Mouse (Mus musculus): ENCODE measurements around the gene Retreg1. TPM values are rescaled to one million over a fixed set of nuclear protein-coding genes. Genes with fewer than 3 reads are reported as not detected.

The Retreg1 gene
- total and polyA plus RNA-seq, 3 experiments: 17.5 to 28.7 (median 19.0) TPM

DNA sequence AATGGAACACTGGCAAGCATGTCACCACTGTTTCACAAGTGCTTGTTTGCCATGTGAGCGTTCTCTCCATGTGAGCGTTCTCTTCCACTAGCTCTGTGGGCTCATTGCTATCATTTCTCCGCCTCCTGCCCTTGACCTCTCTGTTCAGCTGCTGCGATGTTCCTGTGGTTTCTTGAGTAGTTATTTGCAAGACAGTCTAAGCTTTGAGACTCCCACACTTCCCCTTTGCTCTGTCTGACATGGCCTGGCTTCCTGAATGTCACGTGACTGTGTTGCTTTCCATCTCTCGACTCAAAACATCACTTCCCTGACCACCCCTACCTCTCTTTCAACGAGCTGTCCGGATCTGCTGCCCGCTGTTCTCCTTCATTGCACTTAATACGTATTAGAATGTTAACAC lies 14.5 kb upstream of the Retreg1 start (continued):
- TF ChIP-seq MYC (IDR thresholded peaks at IDR 0.05; ENCODE audit: low read depth, low read length) (0 out of 2 replicates have a peak, but pooled peaks have one; percentile 34), BHLHE40 (IDR thresholded peaks at IDR 0.05; ENCODE audit: low read depth, low read length) (peak; percentile 88), CTCF (conservative IDR thresholded peaks at IDR 0.05 in 1 of 2, IDR thresholded peaks at IDR 0.05 in 1 of 2; ENCODE audit: low read depth in 2 of 2, low read length in 2 of 2) (no peak), ZKSCAN1 (IDR thresholded peaks at IDR 0.05; ENCODE audit: borderline replicate concordance, low read depth, low read length) (no peak)

GRCm38 (mm10) chr15:25830426-25830825 lies 12.6 kb upstream of the Retreg1 start:
- dilution Hi-C loops (cut with MboI; ENCODE audit: extremely low pct_ligation_motif_present, extremely low pct_unique_long_range_greater_than_20kb, low sequenced_read_pairs) (no loop called here), in situ Hi-C loops (cut with MboI; ENCODE audit: low pct_ligation_motif_present, low pct_unique_long_range_greater_than_20kb, low sequenced_read_pairs) (no loop called here)
- Histone ChIP-seq H3K27me3 (replicated peaks) (no peaks in the 10 kb centered on the region), H3K4me2 (ENCODE audit: insufficient read depth, low read depth, poor library complexity, severe bottlenecking) (no peak overlapping the region), H3K9ac (ENCODE audit: insufficient read depth, low read depth) (no peak overlapping the region), H3K4me3 (replicated peaks in 1 of 3; ENCODE audit: low read depth in 2 of 3, low read length in 2 of 3, poor library complexity in 1 of 3) (no peak overlapping the region), H3K4me1 (ENCODE audit: control insufficient read depth in 1 of 2, insufficient read depth in 2 of 2) (peaks cover 12 to 37% of the 10 kb centered on the region in 2 experiments), H3K79me2 (replicated peaks; ENCODE audit: control insufficient read depth, extremely low read depth, insufficient read depth, poor library complexity, severe bottlenecking) (no peaks in the 10 kb centered on the region), H3K9me3 (replicated peaks; ENCODE audit: low read length) (peaks cover 2% of the 10 kb centered on the region), H3K27ac (ENCODE audit: insufficient read depth, low read depth) (no peak overlapping the region), H3K36me3 (replicated peaks in 1 of 2; ENCODE audit: control insufficient read depth in 1 of 2, insufficient read depth in 1 of 2, low read length in 1 of 2) (no peaks in the 10 kb centered on the region)
- DNase-seq (ENCODE audit: extremely low read depth): peak; percentile 51
- TF ChIP-seq NELFE (IDR thresholded peaks at IDR 0.05; ENCODE audit: low read depth, low read length) (no peak), CHD2 (IDR thresholded peaks at IDR 0.05; ENCODE audit: low read length) (no peak), UBTF (IDR thresholded peaks at IDR 0.05; ENCODE audit: low read depth, low read length) (no peak), JUN (IDR thresholded peaks at IDR 0.05; ENCODE audit: insufficient read depth, low read depth, low read length) (peak; percentile 84), HCFC1 (IDR thresholded peaks at IDR 0.05; ENCODE audit: low read depth, low read length) (no peak), POLR2AphosphoS2 (IDR thresholded peaks at IDR 0.05; ENCODE audit: low read depth, low read length) (no peak), JUND (conservative IDR thresholded peaks at IDR 0.05; ENCODE audit: low read depth, low read length) (peak; percentile 75), EP300 (IDR thresholded peaks at IDR 0.05; ENCODE audit: low read length) (peak; percentile 62; the same call in 1 of the 2 replicates), MYC (IDR thresholded peaks at IDR 0.05; ENCODE audit: low read depth, low read length) (no peak), MAX (IDR thresholded peaks at IDR 0.05; ENCODE audit: low read length) (no peak), MEF2A (IDR thresholded peaks at IDR 0.05; ENCODE audit: borderline replicate concordance, low read depth, low read length) (peak; percentile 66; the same call in 1 of the 2 replicates), BHLHE40 (IDR thresholded peaks at IDR 0.05; ENCODE audit: low read depth, low read length) (no peak), ETS1 (conservative IDR thresholded peaks at IDR 0.05; ENCODE audit: low read depth, low read length) (peak; percentile 56)

DNA sequence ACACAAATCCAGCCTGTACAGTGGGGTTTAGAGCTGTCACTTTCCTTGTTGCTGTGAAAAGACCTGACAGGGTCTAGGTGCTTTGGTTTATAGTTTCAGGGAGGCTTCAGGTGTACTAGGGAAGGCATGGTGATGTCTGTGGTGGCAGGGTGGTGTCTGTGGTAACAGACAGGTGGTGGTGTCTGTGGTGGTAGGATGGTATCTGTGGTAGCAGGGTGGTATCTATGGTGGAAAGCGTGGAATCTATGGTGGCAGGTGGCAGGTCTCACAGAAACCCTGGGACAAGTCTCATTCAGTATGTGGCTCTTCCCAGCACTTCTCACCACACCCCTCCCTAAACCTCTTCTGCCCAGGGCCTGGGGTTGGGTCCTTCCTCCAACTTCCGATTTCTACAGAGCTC lies 8.7 kb upstream of the Retreg1 start:
- H3K27ac ChIP-seq (ENCODE audit: insufficient read depth, low read depth): no peak overlapping the region
- DNase-seq (ENCODE audit: extremely low read depth): no peak
- H3K36me3 ChIP-seq (replicated peaks in 1 of 2; ENCODE audit: control insufficient read depth in 1 of 2, insufficient read depth in 1 of 2, low read length in 1 of 2): no peaks in the 10 kb centered on the region
- in situ Hi-C loops (cut with MboI; ENCODE audit: low pct_ligation_motif_present, low pct_unique_long_range_greater_than_20kb, low sequenced_read_pairs) (no loop called here), dilution Hi-C loops (cut with MboI; ENCODE audit: extremely low pct_ligation_motif_present, extremely low pct_unique_long_range_greater_than_20kb, low sequenced_read_pairs) (no loop called here)
- H3K27me3 ChIP-seq (replicated peaks): no peaks in the 10 kb centered on the region
- no peak overlapping the region for H3K9ac ChIP-seq (ENCODE audit: insufficient read depth, low read depth)
- peaks cover 7% of the 10 kb centered on the region for H3K9me3 ChIP-seq (replicated peaks; ENCODE audit: low read length)
- no peak overlapping the region for H3K4me3 ChIP-seq (replicated peaks in 1 of 3; ENCODE audit: low read depth in 2 of 3, low read length in 2 of 3, poor library complexity in 1 of 3)
- H3K4me2 ChIP-seq (ENCODE audit: insufficient read depth, low read depth, poor library complexity, severe bottlenecking): no peak overlapping the region
- peaks cover 6 to 21% of the 10 kb centered on the region in 2 experiments for H3K4me1 ChIP-seq (ENCODE audit: control insufficient read depth in 1 of 2, insufficient read depth in 2 of 2)
- H3K79me2 ChIP-seq (replicated peaks; ENCODE audit: control insufficient read depth, extremely low read depth, insufficient read depth, poor library complexity, severe bottlenecking): no peaks in the 10 kb centered on the region
- TF ChIP-seq RCOR1 (conservative IDR thresholded peaks at IDR 0.05; ENCODE audit: low read depth, low read length) (no peak), USF1 (IDR thresholded peaks at IDR 0.05; ENCODE audit: low read depth, low read length) (no peak)
